Mouse (Mus musculus): ENCODE results near the gene Hras.
A peak's percentile ranks its signal among the peaks of the same experiment; 100 is the strongest.

The Hras gene

DNA sequence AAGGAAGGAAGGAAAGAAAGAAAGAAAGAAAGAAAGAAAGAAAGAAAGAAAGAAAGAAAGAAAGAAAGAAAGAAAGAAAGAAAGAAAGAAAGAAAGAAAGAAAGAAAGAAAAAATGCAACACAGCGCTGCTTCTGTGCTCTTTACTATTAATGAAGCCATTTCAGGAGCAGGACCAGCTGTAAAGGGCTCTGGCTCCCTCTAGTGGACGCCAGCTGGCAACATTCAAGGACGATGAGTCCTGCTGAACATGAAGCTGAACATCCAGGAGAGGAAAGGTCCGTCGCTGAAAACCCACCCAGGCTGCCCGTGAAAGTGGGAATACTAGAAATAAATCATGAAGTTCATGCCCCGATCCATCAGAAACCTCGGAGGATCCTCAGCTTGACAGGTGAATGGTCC lies 17.6 kb downstream of the Hras start:
- peak; percentile 78 to 86 for DNase-seq (ENCODE audit: low spot score in 2 of 2)

DNA sequence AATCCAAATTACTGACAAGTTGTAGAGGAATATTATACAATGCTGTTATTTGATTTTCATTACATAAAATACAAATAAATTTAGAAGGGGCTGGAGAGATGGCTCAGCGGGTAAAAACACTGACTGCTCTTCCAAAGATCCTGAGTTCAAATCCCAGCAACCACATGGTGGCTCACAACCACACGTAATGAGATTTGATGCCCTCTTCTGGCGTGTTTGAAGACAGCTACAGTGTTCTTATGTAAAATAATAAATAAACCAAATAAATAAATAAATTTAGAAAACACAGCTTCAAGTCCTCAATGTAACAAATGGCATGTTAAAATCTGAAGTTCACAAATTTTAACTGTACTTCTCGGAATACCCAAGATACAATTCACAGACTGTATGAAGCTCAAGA lies 18.7 kb downstream of the Hras start:
- no peak for DNase-seq (ENCODE audit: low spot score in 2 of 2)

- DNase-seq (ENCODE audit: low spot score in 2 of 2): no peak
These were observed 20.4 kb downstream of the Hras start for GRCm38 (mm10) chr7:141173323-141173850.

- DNase-seq (ENCODE audit: low spot score in 2 of 2): peak; percentile 75 to 89
These were observed 21.4 kb downstream of the Hras start, which contains the start of gene Rnh1 for GRCm38 (mm10) chr7:141172116-141173006. Gene Rnh1, minus strand, starts transcription at chr7:141172857.

DNA sequence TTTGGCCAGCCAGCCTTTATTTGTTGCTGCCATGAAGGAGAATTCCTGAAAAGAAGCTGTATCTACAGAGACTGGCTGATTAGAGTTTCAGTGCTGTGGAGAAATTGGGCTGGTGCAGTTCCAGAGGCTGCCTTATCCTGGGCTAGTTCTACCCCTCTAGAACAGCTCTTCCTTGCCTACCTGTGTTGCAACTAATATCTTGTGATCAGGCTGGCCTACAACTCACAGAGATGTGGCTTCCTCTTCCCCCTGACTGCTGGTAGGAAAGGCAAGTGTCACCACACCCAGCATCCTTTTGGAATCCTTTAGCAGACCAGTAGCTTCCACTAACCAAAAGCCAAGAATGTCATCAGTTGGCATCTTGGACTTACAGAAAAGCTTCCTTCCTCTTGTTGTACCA lies 23.9 kb downstream of the Hras start:
- no peak for DNase-seq (ENCODE audit: low spot score in 2 of 2)

- no peak for DNase-seq (ENCODE audit: low spot score in 2 of 2)
These were observed 24.5 kb downstream of the Hras start for GRCm38 (mm10) chr7:141169300-141169699.

- DNase-seq (ENCODE audit: low spot score in 2 of 2): no peak
These were observed 25.3 kb downstream of the Hras start for GRCm38 (mm10) chr7:141168518-141168953.

DNA sequence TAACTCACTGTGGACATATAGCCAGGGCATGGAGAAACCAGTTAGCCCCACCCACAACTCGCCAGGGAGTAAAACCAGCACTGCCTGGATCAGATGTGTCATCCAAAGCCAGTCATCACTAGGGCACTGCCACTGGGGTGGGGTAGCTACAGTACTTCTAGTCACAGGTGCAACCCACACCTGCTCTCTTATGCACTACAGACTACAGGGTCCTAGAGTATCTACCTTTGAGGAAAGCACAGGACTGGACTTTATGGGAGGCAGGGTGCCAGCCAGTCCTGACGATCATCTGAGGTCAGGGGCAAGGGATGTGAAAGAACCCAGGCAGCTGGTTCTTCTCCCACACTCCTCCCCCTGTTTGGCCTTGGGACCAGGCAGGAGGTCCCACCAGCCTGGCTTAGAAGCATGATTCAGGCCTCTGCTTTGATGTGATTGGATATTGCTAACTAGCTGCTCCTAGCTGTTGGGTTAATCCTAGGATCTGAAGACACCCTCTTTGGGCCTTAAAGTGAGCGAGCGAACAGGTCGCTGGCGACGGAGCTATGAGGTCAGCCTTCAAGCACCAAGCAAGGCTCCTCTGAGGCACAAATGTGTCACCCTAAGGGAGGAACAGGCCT lies 25.8 kb downstream of the Hras start:
- DNase-seq (ENCODE audit: low spot score in 2 of 2): no peak

GRCm38 (mm10) chr7:141164850-141165249 lies 29.0 kb downstream of the Hras start:
- DNase-seq (ENCODE audit: low spot score in 2 of 2): no peak

DNA sequence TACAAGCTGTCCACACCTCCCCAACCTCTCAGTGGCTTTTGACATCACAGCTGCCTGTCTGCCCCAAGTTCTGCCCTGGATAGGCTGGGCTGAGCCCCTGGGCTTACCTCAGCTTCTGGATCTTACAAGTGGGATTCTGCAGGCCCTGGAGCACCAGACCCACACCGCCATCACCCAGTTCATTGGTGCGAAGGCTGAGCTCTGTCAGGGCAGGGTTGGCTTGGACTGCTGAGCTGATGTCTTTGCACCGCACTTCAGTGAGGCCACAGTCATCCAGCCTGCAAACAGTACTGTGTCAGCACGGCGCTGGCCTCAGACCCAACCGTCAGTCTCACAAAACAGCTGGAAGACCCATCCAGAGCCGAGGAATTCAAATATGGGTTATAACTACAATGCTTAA lies 29.4 kb downstream of the Hras start:
- DNase-seq (ENCODE audit: low spot score in 2 of 2): no peak

- no peak for DNase-seq (ENCODE audit: low spot score in 2 of 2)
These were observed 38.4 kb downstream of the Hras start for GRCm38 (mm10) chr7:141155362-141155761.

GRCm38 (mm10) chr7:141148639-141149038 lies 45.2 kb downstream of the Hras start:
- no peak for DNase-seq (ENCODE audit: low spot score in 2 of 2)

- DNase-seq (ENCODE audit: low spot score in 2 of 2): no peak
These were observed 46.8 kb downstream of the Hras start for GRCm38 (mm10) chr7:141147044-141147443.

- DNase-seq (ENCODE audit: low spot score in 2 of 2): no peak
These were observed 47.7 kb downstream of the Hras start for GRCm38 (mm10) chr7:141146043-141146595.

DNA sequence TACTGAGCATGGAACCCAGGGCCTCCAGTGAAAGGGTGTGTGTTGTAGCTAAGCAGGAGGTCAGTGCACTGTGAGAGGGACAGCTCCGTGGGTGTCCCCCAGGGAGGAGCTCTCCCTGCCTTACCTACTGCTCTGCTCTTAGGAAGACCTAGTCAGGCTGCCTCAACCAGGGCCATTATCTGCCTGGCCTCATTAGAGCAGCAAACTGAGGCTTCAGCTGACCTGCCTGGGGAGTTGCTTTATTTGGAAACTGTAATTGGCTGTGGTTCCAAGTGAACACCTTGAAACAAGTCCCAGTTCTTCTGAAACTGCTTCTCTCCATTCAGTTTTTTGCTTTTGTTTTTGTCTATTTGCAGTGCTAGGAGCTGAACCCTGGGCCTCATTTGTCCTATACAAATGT lies 48.4 kb downstream of the Hras start:
- DNase-seq (ENCODE audit: low spot score in 2 of 2): no peak

GRCm38 (mm10) chr7:141144650-141145049 lies 49.2 kb downstream of the Hras start:
- no peak for DNase-seq (ENCODE audit: low spot score in 2 of 2)

- no peak for DNase-seq (ENCODE audit: low spot score in 2 of 2)
These were observed 49.9 kb downstream of the Hras start for GRCm38 (mm10) chr7:141143861-141144260.

DNA sequence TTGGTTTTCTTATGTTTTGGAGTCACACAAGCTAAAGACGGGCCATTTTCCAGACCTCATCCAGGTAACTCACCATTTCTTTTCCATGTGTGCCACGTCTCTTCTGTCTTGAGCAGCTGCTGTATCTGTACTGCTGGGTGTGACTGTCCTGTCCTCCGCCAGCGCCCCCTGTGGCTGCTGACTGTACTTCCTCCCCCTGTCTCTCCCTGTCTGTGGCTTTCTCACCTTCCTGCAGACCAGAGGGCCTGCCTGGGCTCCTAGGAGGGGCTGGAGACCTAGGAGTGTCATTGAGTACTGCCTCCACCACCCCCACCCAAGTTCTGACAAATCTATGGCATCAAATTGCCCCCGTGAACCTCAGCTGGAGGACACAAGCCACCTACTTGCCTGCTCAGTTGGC lies 50.7 kb downstream of the Hras start:
- DNase-seq (ENCODE audit: low spot score in 2 of 2): peak in 1 of 2 experiments; percentile 33

GRCm38 (mm10) chr7:141141326-141141725 lies 52.5 kb downstream of the Hras start:
- no peak for DNase-seq (ENCODE audit: low spot score in 2 of 2)

Measured in cerebellum, postnatal 4 days (tissue).